In the genomic region with DNA sequence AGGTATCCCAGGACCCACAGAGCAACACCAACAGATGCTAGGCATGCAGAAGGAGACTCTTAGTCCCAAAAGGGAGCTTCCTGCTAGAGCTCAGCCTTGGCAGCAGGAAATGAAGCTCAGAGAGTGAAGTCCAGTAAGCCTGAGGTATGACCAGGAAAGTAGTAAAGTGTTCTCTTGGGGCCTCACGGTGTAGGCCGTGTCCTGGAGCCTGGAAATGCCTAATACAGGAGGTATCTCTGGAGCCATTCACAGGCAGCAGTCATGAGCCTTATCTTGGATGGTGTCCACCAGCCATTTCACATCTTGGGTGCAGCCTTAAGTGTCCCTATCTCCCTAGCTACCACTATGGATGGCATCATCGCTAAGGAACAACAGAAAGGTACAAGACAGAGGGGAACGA, we compare ENCODE assay signal across 8 mouse cellular contexts. TPM values are rescaled to one million over a fixed set of nuclear protein-coding genes. Genes with fewer than 3 reads are reported as not detected.
DNase-seq lines count a peak whose midpoint lies in the region; ATAC-seq and TF ChIP-seq lines count a peak whose summit lies in the region.
"Not testable (repeated sequence)": the region's sequence is repeated elsewhere in the genome, so short reads cannot be mapped to it uniquely, and the experiment has no call there.

No protein-coding gene starts in this region.

- not testable (repeated sequence) for H3K4me1 ChIP-seq in forebrain, embryonic 11.5 days (replicated peaks; ENCODE audit: control insufficient read depth, insufficient read depth, low read length); heart, embryonic 14.5 days (ENCODE audit: control insufficient read depth in 2 of 2, insufficient read depth in 2 of 2, low read length in 2 of 2); limb, embryonic 14.5 days (ENCODE audit: control insufficient read depth, insufficient read depth, low read length); midbrain, embryonic 10.5 days

- H3K4me2 ChIP-seq in forebrain, embryonic 11.5 days (ENCODE audit: low read depth, low read length, severe bottlenecking); heart, embryonic 14.5 days (ENCODE audit: low read length); limb, embryonic 14.5 days (replicated peaks; ENCODE audit: low read depth, low read length, severe bottlenecking): not testable (repeated sequence)

- H3K9ac ChIP-seq in forebrain, embryonic 11.5 days (ENCODE audit: low read length); heart, embryonic 14.5 days (ENCODE audit: low read length); limb, embryonic 14.5 days (ENCODE audit: low read depth, low read length, severe bottlenecking): not testable (repeated sequence)

- not testable (repeated sequence) for H3K4me3 ChIP-seq in forebrain, embryonic 11.5 days (ENCODE audit: low read depth, low read length); heart, embryonic 14.5 days (ENCODE audit: control insufficient read depth in 1 of 2, insufficient read depth in 1 of 2, low read depth in 1 of 2, low read length in 2 of 2); limb, embryonic 14.5 days (replicated peaks; ENCODE audit: low read length); midbrain, embryonic 10.5 days

- TF ChIP-seq POLR2A in limb, embryonic 14.5 days (IDR thresholded peaks at IDR 0.05; ENCODE audit: borderline replicate concordance, extremely low read depth, insufficient read depth, insufficient read length): not testable (repeated sequence)

- ATAC-seq in forebrain, embryonic 11.5 days (replicated peaks; ENCODE audit: low FRiP score): 0 out of 2 replicates have a peak, but pooled peaks have one; percentile 8
- peak; percentile 15 for ATAC-seq in heart, embryonic 14.5 days (ENCODE audit: insufficient number of reproducible peaks, insufficient read depth, low FRiP score, low read depth)
- ATAC-seq in limb, embryonic 14.5 days (ENCODE audit: low FRiP score, low read depth): 0 out of 2 replicates have a peak, but pooled peaks have one; percentile 1

- peak; percentile 54 to 62 for DNase-seq in adrenal gland, adult 18-20 months (ENCODE audit: low spot score in 2 of 2)
- DNase-seq in forebrain, embryonic 11.5 days (ENCODE audit: low spot score): peak; percentile 65
- DNase-seq in kidney, adult 11 months: peak; percentile 57
- not testable (repeated sequence) for DNase-seq in limb, embryonic 14.5 days (ENCODE audit: low spot score)
- peak; percentile 36 for DNase-seq in midbrain, embryonic 10.5 days (ENCODE audit: low spot score)
- peak; percentile 62 to 63 for DNase-seq in spleen, postnatal 10 days (ENCODE audit: low spot score in 2 of 2)
- peak; percentile 71 to 93 for DNase-seq in urinary bladder, postnatal 4 days (ENCODE audit: low spot score in 2 of 2)

- WGBS in forebrain, embryonic 11.5 days: 91% methylated on average over 4 of the region's 4 CpGs
- 84% methylated on average over 4 of the region's 4 CpGs for WGBS in heart, embryonic 14.5 days
- WGBS in limb, embryonic 14.5 days: 89% methylated on average over 4 of the region's 4 CpGs
- 96% methylated on average over 4 of the region's 4 CpGs for WGBS in midbrain, embryonic 10.5 days

- H3K9me3 ChIP-seq in forebrain, embryonic 11.5 days (ENCODE audit: control insufficient read depth, low read length); heart, embryonic 14.5 days (ENCODE audit: control insufficient read depth, low read length): not testable (repeated sequence)
- peaks cover 15% of the 10 kb centered on the region for H3K9me3 ChIP-seq in limb, embryonic 14.5 days (ENCODE audit: control insufficient read depth, low read length)
- H3K9me3 ChIP-seq in midbrain, embryonic 10.5 days (replicated peaks): peaks cover 28% of the 10 kb centered on the region

- H3K27me3 ChIP-seq in forebrain, embryonic 11.5 days (ENCODE audit: control insufficient read depth, insufficient read depth, low read length); heart, embryonic 14.5 days (ENCODE audit: control insufficient read depth, insufficient read depth, low read length); limb, embryonic 14.5 days (ENCODE audit: control insufficient read depth, insufficient read depth, low read length); midbrain, embryonic 10.5 days (ENCODE audit: low read depth, poor library complexity, severe bottlenecking): not testable (repeated sequence)

- H3K27ac ChIP-seq in forebrain, embryonic 11.5 days (ENCODE audit: low read depth, low read length); heart, embryonic 14.5 days (replicated peaks in 1 of 2; ENCODE audit: control insufficient read depth in 1 of 2, insufficient read depth in 1 of 2, low read depth in 2 of 2, low read length in 2 of 2); limb, embryonic 14.5 days (replicated peaks; ENCODE audit: low read depth, low read length); midbrain, embryonic 10.5 days (replicated peaks): not testable (repeated sequence)

- H3K36me3 ChIP-seq in forebrain, embryonic 11.5 days (ENCODE audit: control insufficient read depth, insufficient read depth, low read length); heart, embryonic 14.5 days (ENCODE audit: control insufficient read depth, insufficient read depth, low read length); limb, embryonic 14.5 days (ENCODE audit: control insufficient read depth, insufficient read depth, low read length); midbrain, embryonic 10.5 days: not testable (repeated sequence)

RNA-seq across cellular contexts. Expression of a gene that starts 56.0 kb away (rescaled TPM):
- 10 to 100 TPM; 42.5 to 53.7 TPM for total RNA-seq in adrenal gland, adult 18-20 months (2021)
- polyA plus RNA-seq in forebrain, embryonic 11.5 days (2014; fragmentation: Nextera tagmentation; extraction: Ambion mirVana): 12.9 and 14.9 TPM in 2 replicates
- polyA plus RNA-seq in heart, embryonic 14.5 days (2014; fragmentation: Nextera tagmentation; extraction: Ambion mirVana): 8.8 and 9.2 TPM in 2 replicates
- 34.6 and 39.4 TPM in 2 replicates for polyA plus RNA-seq in limb, embryonic 14.5 days (2012; rRNA removed)
- polyA plus RNA-seq in limb, embryonic 14.5 days (2014; fragmentation: Nextera tagmentation; extraction: Ambion mirVana): 10.1 and 11.7 TPM in 2 replicates
- 12.6 and 14.8 TPM in 2 replicates for polyA plus RNA-seq in midbrain, embryonic 10.5 days (2016; fragmentation: Nextera tagmentation; extraction: Ambion mirVana)
